Mouse (Mus musculus): ENCODE data around the gene Ccl11. TPM values are rescaled to one million over a fixed set of nuclear protein-coding genes. Genes with fewer than 3 reads are reported as not detected.

Ccl11 gene
- polyA plus RNA-seq, 1 experiment, result 1.1 TPM

- Histone ChIP-seq H3K27me3 (ENCODE audit: control insufficient read depth, insufficient read depth, low read length) (no peaks in the 10 kb centered on the region), H3K4me1 (ENCODE audit: control insufficient read depth, insufficient read depth, insufficient read length) (no peaks in the 10 kb centered on the region), H3K27ac (ENCODE audit: insufficient read depth, low read length) (no peak overlapping the region), H3K4me3 (ENCODE audit: extremely low read depth, insufficient read depth, insufficient read length) (no peak overlapping the region), H3K36me3 (ENCODE audit: control insufficient read depth, insufficient read depth, low read length) (no peaks in the 10 kb centered on the region)
- no peak for DNase-seq (ENCODE audit: low read depth in 1 of 2, low spot score in 2 of 2)
- TF ChIP-seq POLR2A (IDR thresholded peaks at IDR 0.05; ENCODE audit: low read depth, low read length), result no peak
Observed at GRCm38 (mm10) chr11:82019793-82020192, 37.8 kb upstream of the Ccl11 start.

DNA sequence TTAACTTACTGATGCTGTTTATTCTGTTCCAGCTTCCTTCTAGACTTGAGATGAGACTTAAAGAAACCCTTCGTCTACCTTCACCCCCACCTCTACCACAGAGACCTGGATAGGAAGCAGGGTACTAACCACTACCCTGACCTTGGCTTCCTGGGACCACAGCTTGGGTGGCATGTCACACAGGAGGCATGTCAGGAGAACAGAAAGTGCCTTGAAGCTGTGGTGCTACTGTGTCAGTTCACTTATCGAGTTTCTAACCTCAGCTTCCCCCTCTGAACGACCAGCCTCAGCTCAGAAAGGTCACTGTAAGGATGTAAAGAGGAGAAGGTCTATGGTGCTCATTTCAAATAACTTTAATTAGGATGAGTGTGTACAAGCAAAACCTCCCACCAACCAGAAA lies 36.2 kb upstream of the Ccl11 start:
- Histone ChIP-seq H3K4me3 (ENCODE audit: extremely low read depth, insufficient read depth, insufficient read length) (no peak overlapping the region), H3K27me3 (ENCODE audit: control insufficient read depth, insufficient read depth, low read length) (no peaks in the 10 kb centered on the region), H3K4me1 (ENCODE audit: control insufficient read depth, insufficient read depth, insufficient read length) (no peaks in the 10 kb centered on the region), H3K36me3 (ENCODE audit: control insufficient read depth, insufficient read depth, low read length) (no peaks in the 10 kb centered on the region), H3K27ac (ENCODE audit: insufficient read depth, low read length) (no peak overlapping the region)
- 8% methylated on average over 3 of the region's 3 CpGs for WGBS
- no peak for DNase-seq (ENCODE audit: low read depth in 1 of 2, low spot score in 2 of 2)
- TF ChIP-seq CTCF (IDR thresholded peaks at IDR 0.05; ENCODE audit: extremely low read depth, insufficient read depth, insufficient read length, insufficient replicate concordance) (no peak), POLR2A (IDR thresholded peaks at IDR 0.05; ENCODE audit: low read depth, low read length) (no peak)

GRCm38 (mm10) chr11:82022504-82023056 lies 35.0 kb upstream of the Ccl11 start:
- Histone ChIP-seq H3K4me3 (ENCODE audit: extremely low read depth, insufficient read depth, insufficient read length) (no peak overlapping the region), H3K27ac (ENCODE audit: insufficient read depth, low read length) (no peak overlapping the region), H3K27me3 (ENCODE audit: control insufficient read depth, insufficient read depth, low read length) (no peaks in the 10 kb centered on the region), H3K4me1 (ENCODE audit: control insufficient read depth, insufficient read depth, insufficient read length) (no peaks in the 10 kb centered on the region), H3K36me3 (ENCODE audit: control insufficient read depth, insufficient read depth, low read length) (no peaks in the 10 kb centered on the region)
- WGBS, result 24% methylated on average over 6 of the region's 6 CpGs
- no peak for TF ChIP-seq CTCF (IDR thresholded peaks at IDR 0.05; ENCODE audit: extremely low read depth, insufficient read depth, insufficient read length, insufficient replicate concordance)
- TF ChIP-seq POLR2A (IDR thresholded peaks at IDR 0.05; ENCODE audit: low read depth, low read length), result no peak
- DNase-seq (ENCODE audit: low read depth in 1 of 2, low spot score in 2 of 2), result no peak

GRCm38 (mm10) chr11:82023769-82024168 lies 33.9 kb upstream of the Ccl11 start:
- no peak for DNase-seq (ENCODE audit: low read depth in 1 of 2, low spot score in 2 of 2)
- H3K27ac ChIP-seq (ENCODE audit: insufficient read depth, low read length), result no peak overlapping the region
- 69% methylated on average over 4 of the region's 4 CpGs for WGBS
- no peaks in the 10 kb centered on the region for H3K4me1 ChIP-seq (ENCODE audit: control insufficient read depth, insufficient read depth, insufficient read length)
- no peak overlapping the region for H3K4me3 ChIP-seq (ENCODE audit: extremely low read depth, insufficient read depth, insufficient read length)
- TF ChIP-seq CTCF (IDR thresholded peaks at IDR 0.05; ENCODE audit: extremely low read depth, insufficient read depth, insufficient read length, insufficient replicate concordance) (no peak), POLR2A (IDR thresholded peaks at IDR 0.05; ENCODE audit: low read depth, low read length) (no peak)
- H3K36me3 ChIP-seq (ENCODE audit: control insufficient read depth, insufficient read depth, low read length), result no peaks in the 10 kb centered on the region
- H3K27me3 ChIP-seq (ENCODE audit: control insufficient read depth, insufficient read depth, low read length), result no peaks in the 10 kb centered on the region

- H3K27ac ChIP-seq (ENCODE audit: insufficient read depth, low read length), result no peak overlapping the region
- TF ChIP-seq POLR2A (IDR thresholded peaks at IDR 0.05; ENCODE audit: low read depth, low read length) (no peak), CTCF (IDR thresholded peaks at IDR 0.05; ENCODE audit: extremely low read depth, insufficient read depth, insufficient read length, insufficient replicate concordance) (no peak)
- no peaks in the 10 kb centered on the region for H3K36me3 ChIP-seq (ENCODE audit: control insufficient read depth, insufficient read depth, low read length)
- H3K4me1 ChIP-seq (ENCODE audit: control insufficient read depth, insufficient read depth, insufficient read length), result no peaks in the 10 kb centered on the region
- H3K27me3 ChIP-seq (ENCODE audit: control insufficient read depth, insufficient read depth, low read length), result no peaks in the 10 kb centered on the region
- H3K4me3 ChIP-seq (ENCODE audit: extremely low read depth, insufficient read depth, insufficient read length), result no peak overlapping the region
- WGBS, result 74% methylated on average over 2 of the region's 2 CpGs
- DNase-seq (ENCODE audit: low read depth in 1 of 2, low spot score in 2 of 2), result no peak
Observed at GRCm38 (mm10) chr11:82030171-82030570, 27.5 kb upstream of the Ccl11 start.

- no peak for TF ChIP-seq CTCF (IDR thresholded peaks at IDR 0.05; ENCODE audit: extremely low read depth, insufficient read depth, insufficient read length, insufficient replicate concordance)
- no peak for TF ChIP-seq POLR2A (IDR thresholded peaks at IDR 0.05; ENCODE audit: low read depth, low read length)
- H3K4me3 ChIP-seq (ENCODE audit: extremely low read depth, insufficient read depth, insufficient read length), result no peak overlapping the region
- no peaks in the 10 kb centered on the region for H3K4me1 ChIP-seq (ENCODE audit: control insufficient read depth, insufficient read depth, insufficient read length)
- H3K27me3 ChIP-seq (ENCODE audit: control insufficient read depth, insufficient read depth, low read length), result no peaks in the 10 kb centered on the region
- DNase-seq (ENCODE audit: low read depth in 1 of 2, low spot score in 2 of 2), result no peak
- H3K36me3 ChIP-seq (ENCODE audit: control insufficient read depth, insufficient read depth, low read length), result no peaks in the 10 kb centered on the region
- H3K27ac ChIP-seq (ENCODE audit: insufficient read depth, low read length), result no peak overlapping the region
Observed at GRCm38 (mm10) chr11:82032136-82032535, 25.5 kb upstream of the Ccl11 start.

GRCm38 (mm10) chr11:82032678-82033344 lies 24.8 kb upstream of the Ccl11 start:
- Histone ChIP-seq H3K27me3 (ENCODE audit: control insufficient read depth, insufficient read depth, low read length) (no peaks in the 10 kb centered on the region), H3K36me3 (ENCODE audit: control insufficient read depth, insufficient read depth, low read length) (no peaks in the 10 kb centered on the region), H3K4me3 (ENCODE audit: extremely low read depth, insufficient read depth, insufficient read length) (no peak overlapping the region), H3K4me1 (ENCODE audit: control insufficient read depth, insufficient read depth, insufficient read length) (no peaks in the 10 kb centered on the region), H3K27ac (ENCODE audit: insufficient read depth, low read length) (no peak overlapping the region)
- DNase-seq (ENCODE audit: low read depth in 1 of 2, low spot score in 2 of 2), result no peak
- 61% methylated on average over 8 of the region's 8 CpGs for WGBS
- TF ChIP-seq POLR2A (IDR thresholded peaks at IDR 0.05; ENCODE audit: low read depth, low read length), result no peak
- TF ChIP-seq CTCF (IDR thresholded peaks at IDR 0.05; ENCODE audit: extremely low read depth, insufficient read depth, insufficient read length, insufficient replicate concordance), result no peak
